Mouse (Mus musculus) bone marrow, adult 2 months (tissue): ENCODE results near the gene Ppp1r13b. TPM values are rescaled to one million over a fixed set of nuclear protein-coding genes. Genes with fewer than 3 reads are reported as not detected.

Experiments
- H3K27ac ChIP-seq: fragments of 200-500 bp; 2 replicates; pipeline ENCODE4 v1.5.1; 2012; ENCODE audit warnings: low read depth, mild to moderate bottlenecking, control low read depth, inconsistent platforms, low read length; ENCODE audit not compliant: control insufficient read depth, poor library complexity, insufficient read depth
- H3K4me1 ChIP-seq: fragments of 200-500 bp; 2 replicates; pipeline ENCODE4 v1.6.1; 2011; ENCODE audit warnings: low read length; ENCODE audit not compliant: control insufficient read depth, insufficient read depth
- H3K4me3 ChIP-seq: fragments of 200-500 bp; replicated peaks from 2 replicates; pipeline ENCODE3; 2011; ENCODE audit warnings: mild to moderate bottlenecking, low read depth, low read length, control low read depth; ENCODE audit not compliant: control insufficient read depth
- CTCF ChIP-seq: fragments of 200-500 bp; IDR thresholded peaks from 2 replicates; pipeline ENCODE4 v1.5.1; 2011; ENCODE audit warnings: low read length, control low read depth; ENCODE audit not compliant: control insufficient read depth, insufficient read depth
- POLR2A ChIP-seq: fragments of 200-500 bp; IDR thresholded peaks from 2 replicates; pipeline ENCODE4 v1.6.1; 2011; ENCODE audit warnings: low read depth, mild to moderate bottlenecking, control low read depth, low read length, borderline replicate concordance; ENCODE audit not compliant: control insufficient read depth
- WGBS: fragments of 180-500 bp; shearing (Covaris S2); methylation state at CpG from one replicate; pipeline ENCODE4 v1.1.7; 2018; 5-methylcytosine and 5-hydroxymethylcytosine counted together
- polyA plus RNA-seq: library from polyadenylated mRNA; stranded (reverse); fragments of >200 nt; gene quantifications from 2 replicates; pipeline ENCODE4 v1.2.4, GENCODE M21; 2011; ENCODE audit warnings: low replicate concordance; ENCODE audit not compliant: missing spikeins, insufficient read depth, insufficient read length

Ppp1r13b gene
- polyA plus RNA-seq, 1 experiment: 10.9 TPM

DNA sequence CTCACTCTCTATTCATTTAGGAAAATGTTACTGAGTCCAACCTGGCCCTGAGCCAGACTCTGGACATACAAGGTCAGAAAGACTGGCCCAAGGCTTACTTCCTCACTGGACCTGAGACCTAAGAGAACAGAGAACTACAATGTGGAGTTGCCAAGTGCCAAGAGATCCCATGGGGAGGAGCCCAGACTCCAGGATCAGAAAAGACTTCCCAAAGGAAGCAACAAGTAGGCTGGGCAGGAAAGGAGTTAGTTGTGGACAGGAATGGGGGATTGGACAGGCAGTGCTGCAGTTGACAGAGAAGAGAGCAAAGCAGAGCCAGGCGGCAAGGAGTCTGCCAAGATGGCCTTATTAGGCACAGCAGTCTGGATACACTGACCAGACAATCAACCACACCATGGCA is 13.8 kb downstream of the Ppp1r13b start:
- H3K4me1 ChIP-seq: no peaks in the 10 kb centered on the region; the same call in 1 of the 2 replicates
- 81% methylated on average over 1 of the region's 1 CpGs for WGBS
- TF ChIP-seq CTCF (no peak), POLR2A (no peak)
- H3K27ac ChIP-seq: no peak overlapping the region
- no peak overlapping the region for H3K4me3 ChIP-seq

DNA sequence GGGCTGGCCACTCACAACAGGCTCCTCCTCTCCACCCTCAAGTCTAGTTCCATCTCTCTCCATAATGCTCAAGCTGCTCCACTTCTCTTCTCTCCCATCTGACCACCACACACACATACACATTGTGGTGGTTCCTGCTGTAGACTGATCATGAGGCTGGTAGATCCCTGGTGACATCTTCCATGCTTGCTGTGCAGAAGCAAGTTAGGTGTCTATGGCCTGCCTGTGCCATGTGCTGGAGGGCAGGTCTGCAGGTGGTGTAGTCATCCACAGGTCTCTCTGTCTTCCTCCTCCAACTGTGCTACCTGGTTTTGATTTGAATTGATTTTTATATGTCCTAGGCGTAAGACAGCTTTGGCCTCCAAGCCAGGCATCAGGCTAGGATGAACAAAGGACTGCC is 14.9 kb downstream of the Ppp1r13b start:
- TF ChIP-seq CTCF (no peak), POLR2A (no peak)
- Histone ChIP-seq H3K27ac (no peak overlapping the region), H3K4me1 (no peaks in the 10 kb centered on the region; the same call in 1 of the 2 replicates), H3K4me3 (no peak overlapping the region)
- 100% methylated on average over 1 of the region's 1 CpGs for WGBS

- Histone ChIP-seq H3K4me3 (no peak overlapping the region), H3K4me1 (no peaks in the 10 kb centered on the region; the same call in 1 of the 2 replicates), H3K27ac (no peak overlapping the region)
- WGBS: 80% methylated on average over 4 of the region's 4 CpGs
- no peak for TF ChIP-seq CTCF
- TF ChIP-seq POLR2A: no peak
Observed at GRCm38 (mm10) chr12:111891800-111892199, 16.1 kb downstream of the Ppp1r13b start.

- TF ChIP-seq POLR2A: no peak
- Histone ChIP-seq H3K4me1 (no peaks in the 10 kb centered on the region), H3K4me3 (no peak overlapping the region), H3K27ac (no peak overlapping the region)
- 17% methylated on average over 3 of the region's 3 CpGs for WGBS
Observed at GRCm38 (mm10) chr12:111889251-111889650, 18.7 kb downstream of the Ppp1r13b start.

- TF ChIP-seq POLR2A (no peak), CTCF (no peak)
- no peak overlapping the region for H3K27ac ChIP-seq
- no peak overlapping the region for H3K4me3 ChIP-seq
- no peaks in the 10 kb centered on the region for H3K4me1 ChIP-seq
- WGBS: 73% methylated on average over 4 of the region's 4 CpGs
Observed at GRCm38 (mm10) chr12:111888303-111888864, 19.5 kb downstream of the Ppp1r13b start.

DNA sequence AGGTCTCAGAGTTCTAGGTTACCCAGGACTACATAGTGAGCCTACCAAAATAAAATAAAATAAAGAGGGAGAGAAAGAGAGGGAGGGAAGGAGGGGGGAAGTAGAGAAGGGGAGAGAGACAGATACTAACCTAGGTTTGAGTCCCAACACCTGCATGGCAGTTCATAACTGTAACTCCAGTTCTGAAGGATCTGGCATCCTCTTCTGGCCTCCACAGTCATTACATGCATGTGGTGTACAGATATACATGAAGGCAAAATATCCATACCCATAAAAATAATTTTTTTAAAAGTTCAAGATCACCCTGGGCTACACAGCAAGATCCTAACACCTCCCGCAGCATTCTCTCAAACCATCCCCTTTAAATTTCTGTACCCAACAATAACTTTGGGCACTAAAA is 20.9 kb downstream of the Ppp1r13b start:
- 95% methylated on average over 1 of the region's 1 CpGs for WGBS
- H3K27ac ChIP-seq: no peak overlapping the region
- H3K4me1 ChIP-seq: no peaks in the 10 kb centered on the region
- TF ChIP-seq POLR2A (no peak), CTCF (no peak)
- H3K4me3 ChIP-seq: no peak overlapping the region

DNA sequence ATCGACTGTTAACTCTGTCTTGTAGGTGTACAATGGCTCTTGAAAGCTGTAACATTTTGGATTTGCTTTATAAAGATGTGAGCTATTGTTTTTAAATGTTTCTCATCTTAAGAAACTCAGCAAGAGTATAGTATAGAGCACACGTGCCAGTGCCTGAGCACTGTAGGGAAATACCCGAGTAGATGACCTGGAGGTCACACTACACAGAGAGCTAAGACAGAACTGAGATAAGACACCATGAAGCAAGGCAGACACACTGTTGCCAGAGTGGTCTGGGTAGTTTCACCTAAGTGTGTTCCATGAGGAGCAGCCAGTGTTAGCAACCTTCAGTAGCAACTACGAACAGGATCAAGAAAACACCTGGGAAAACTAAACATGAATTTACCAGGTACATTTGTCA is 25.1 kb downstream of the Ppp1r13b start:
- no peak overlapping the region for H3K4me3 ChIP-seq
- H3K27ac ChIP-seq: no peak overlapping the region
- TF ChIP-seq POLR2A (no peak), CTCF (no peak)
- 52% methylated on average over 4 of the region's 4 CpGs for whole genome bisulfite sequencing
- no peaks in the 10 kb centered on the region for H3K4me1 ChIP-seq

GRCm38 (mm10) chr12:111882022-111882421 is 25.9 kb downstream of the Ppp1r13b start:
- 43% methylated on average over 3 of the region's 3 CpGs for WGBS
- no peak overlapping the region for H3K4me3 ChIP-seq
- TF ChIP-seq CTCF: no peak
- TF ChIP-seq POLR2A: no peak
- H3K4me1 ChIP-seq: no peaks in the 10 kb centered on the region
- H3K27ac ChIP-seq: no peak overlapping the region

DNA sequence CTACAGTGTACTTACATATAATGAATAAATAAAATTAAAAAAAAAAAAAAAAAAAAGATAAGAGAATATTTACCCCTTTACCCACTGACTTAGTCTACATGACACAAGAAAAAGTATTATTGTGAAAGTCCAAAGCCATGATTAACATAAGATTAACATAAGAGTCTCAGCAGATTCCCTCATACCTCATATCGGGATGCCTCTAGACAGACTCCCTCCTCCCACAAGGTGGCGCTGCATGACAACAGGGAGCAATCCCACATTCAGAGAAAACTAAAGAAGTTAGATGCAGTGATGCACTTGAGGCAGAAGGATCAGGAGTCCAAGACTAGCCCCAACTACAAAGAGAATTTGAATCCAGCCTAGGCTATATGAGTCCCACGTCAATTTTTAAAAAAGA is 29.7 kb downstream of the Ppp1r13b start:
- Histone ChIP-seq H3K4me1 (no peaks in the 10 kb centered on the region), H3K27ac (no peak overlapping the region), H3K4me3 (no peak overlapping the region)
- TF ChIP-seq CTCF (peak; percentile 96), POLR2A (no peak)
- 11% methylated on average over 3 of the region's 3 CpGs for WGBS
